Mouse (Mus musculus) kidney, embryonic 16.5 days (tissue): ENCODE measurements around the gene Unc93b1. TPM values are rescaled to one million over a fixed set of nuclear protein-coding genes. Genes with fewer than 3 reads are reported as not detected.

Experiments
- polyA plus RNA-seq: library from polyadenylated mRNA; unstranded; fragments of >200 nt; fragmentation: Nextera tagmentation; extraction: Ambion mirVana; gene quantifications from 2 replicates; pipeline ENCODE4 v1.2.1, GENCODE M21; 2015

Gene Unc93b1
- polyA plus RNA-seq, 1 experiment from 2014 or later = 23.1 TPM

Other genes starting within 250 kb of the Unc93b1 start
- 7.0 TPM in 2 replicates for gene Lrp5, start 248.6 kb upstream of the Unc93b1 start, polyA plus RNA-seq
- 46.1 and 46.4 TPM in 2 replicates for gene 1810055G02Rik, start 226.9 kb upstream of the Unc93b1 start, polyA plus RNA-seq
- gene Kmt5b, start 167.8 kb upstream of the Unc93b1 start, polyA plus RNA-seq = 28.1 and 30.6 TPM in 2 replicates
- 58.0 and 65.6 TPM in 2 replicates for gene Chka, start 83.4 kb upstream of the Unc93b1 start, polyA plus RNA-seq
- gene Tcirg1, start 28.1 kb upstream of the Unc93b1 start, polyA plus RNA-seq = 56.1 and 62.7 TPM in 2 replicates
- 365 and 401 TPM in 2 replicates for gene Ndufs8, start 22.4 kb upstream of the Unc93b1 start, polyA plus RNA-seq
- gene Aldh3b1, start 5.4 kb upstream of the Unc93b1 start, polyA plus RNA-seq = 3.9 and 5.1 TPM in 2 replicates
- gene Aldh3b3, start 23.5 kb downstream of the Unc93b1 start, polyA plus RNA-seq = not detected in 2 replicates
- 3.7 and 5.1 TPM in 2 replicates for gene Aldh3b2, start 37.1 kb downstream of the Unc93b1 start, polyA plus RNA-seq
- gene Acy3, start 51.4 kb downstream of the Unc93b1 start, polyA plus RNA-seq = 44.8 and 47.5 TPM in 2 replicates
- 1.5 TPM in 2 replicates for gene Tbx10, start 57.6 kb downstream of the Unc93b1 start, polyA plus RNA-seq
- 36.2 and 39.8 TPM in 2 replicates for gene Nudt8, start 65.4 kb downstream of the Unc93b1 start, polyA plus RNA-seq
- 3.9 and 5.2 TPM in 2 replicates for gene Gm49405, start 65.4 kb downstream of the Unc93b1 start, polyA plus RNA-seq
- 5.3 and 6.1 TPM in 2 replicates for gene Doc2g, start 68.1 kb downstream of the Unc93b1 start, polyA plus RNA-seq
- gene Ndufv1, start 77.6 kb downstream of the Unc93b1 start, polyA plus RNA-seq = 261 and 285 TPM in 2 replicates
- gene Gstp1, start 102.8 kb downstream of the Unc93b1 start, polyA plus RNA-seq = 526 and 535 TPM in 2 replicates
- 2.5 and 9.6 TPM in 2 replicates for gene Gstp2, start 110.8 kb downstream of the Unc93b1 start, polyA plus RNA-seq
- gene Gstp3, start 124.4 kb downstream of the Unc93b1 start, polyA plus RNA-seq = 0.36 and 0.49 TPM in 2 replicates
- 0.21 and 0.96 TPM in 2 replicates for gene Cabp2, start 146.4 kb downstream of the Unc93b1 start, polyA plus RNA-seq
- 135 and 138 TPM in 2 replicates for gene Cdk2ap2, start 162.0 kb downstream of the Unc93b1 start, polyA plus RNA-seq
- gene Pitpnm1, start 164.8 kb downstream of the Unc93b1 start, polyA plus RNA-seq = 20.0 and 22.2 TPM in 2 replicates
- 115 and 120 TPM in 2 replicates for gene Aip, start 190.7 kb downstream of the Unc93b1 start, polyA plus RNA-seq
- not detected in 2 replicates for gene Gpr152, start 204.6 kb downstream of the Unc93b1 start, polyA plus RNA-seq
- 0.14 and 0.21 TPM in 2 replicates for gene Cabp4, start 208.8 kb downstream of the Unc93b1 start, polyA plus RNA-seq
- 201 and 218 TPM in 2 replicates for gene Coro1b, start 213.4 kb downstream of the Unc93b1 start, polyA plus RNA-seq
- gene Ptprcap, start 218.4 kb downstream of the Unc93b1 start, polyA plus RNA-seq = 0.49 and 1.1 TPM in 2 replicates
- 62.9 and 63.7 TPM in 2 replicates for gene Rps6kb2, start 228.2 kb downstream of the Unc93b1 start, polyA plus RNA-seq
- gene Carns1, start 240.3 kb downstream of the Unc93b1 start, polyA plus RNA-seq = 2.9 and 3.3 TPM in 2 replicates